Mouse (Mus musculus) hindbrain, embryonic 15.5 days (tissue): ENCODE data around the gene Ripor2. TPM values are rescaled to one million over a fixed set of nuclear protein-coding genes. Genes with fewer than 3 reads are reported as not detected.

ENCODE experiments used
- ATAC-seq: fragments of 200-750 bp; cut with Nextera tagmentation; 2 replicates; pipeline ENCODE4 v1.8.0; 2017; ENCODE audit warnings: low read depth, moderate number of reproducible peaks, moderate TSS enrichment; ENCODE audit not compliant: low FRiP score
- H3K27ac ChIP-seq: fragments of 300-500 bp; sonication (generic); replicated peaks from 2 replicates; pipeline ENCODE4 v1.5.1; 2015; ENCODE audit warnings: mild to moderate bottlenecking, inconsistent platforms
- H3K27me3 ChIP-seq: fragments of 300-500 bp; sonication (generic); 2 replicates; pipeline ENCODE4 v1.6.1; 2015; ENCODE audit warnings: control low read depth, inconsistent platforms
- H3K36me3 ChIP-seq: fragments of 300-500 bp; sonication (generic); 2 replicates; pipeline ENCODE4 v1.6.1; 2015; ENCODE audit warnings: control low read depth, inconsistent platforms
- H3K4me1 ChIP-seq: fragments of 300-500 bp; sonication (generic); replicated peaks from 2 replicates; pipeline ENCODE4 v1.6.1; 2015; ENCODE audit warnings: control low read depth, inconsistent platforms
- H3K4me2 ChIP-seq: fragments of 300-500 bp; sonication (generic); 2 replicates; pipeline ENCODE4 v1.6.1; 2015; ENCODE audit warnings: moderate library complexity, mild to moderate bottlenecking, inconsistent platforms
- H3K4me3 ChIP-seq: fragments of 300-500 bp; sonication (generic); 2 replicates; pipeline ENCODE4 v1.5.1; 2015; ENCODE audit warnings: mild to moderate bottlenecking, inconsistent platforms
- H3K9ac ChIP-seq: fragments of 300-500 bp; sonication (generic); 2 replicates; pipeline ENCODE4 v1.6.1; 2015; ENCODE audit warnings: inconsistent platforms
- H3K9me3 ChIP-seq: fragments of 300-500 bp; sonication (generic); 2 replicates; pipeline ENCODE4 v1.6.1; 2016; ENCODE audit warnings: control low read depth, inconsistent platforms
- WGBS: fragments of 180-500 bp; shearing (Covaris S2); methylation state at CpG from one replicate; pipeline ENCODE4 v1.1.7; 2015; 5-methylcytosine and 5-hydroxymethylcytosine counted together
- polyA plus RNA-seq: library from polyadenylated mRNA; unstranded; fragments of >200 nt; fragmentation: Nextera tagmentation; extraction: Ambion mirVana; gene quantifications from 2 replicates; pipeline ENCODE4 v1.2.1, GENCODE M21; 2015

The Ripor2 gene
- polyA plus RNA-seq, 1 experiment from 2014 or later: 26.0 TPM

DNA sequence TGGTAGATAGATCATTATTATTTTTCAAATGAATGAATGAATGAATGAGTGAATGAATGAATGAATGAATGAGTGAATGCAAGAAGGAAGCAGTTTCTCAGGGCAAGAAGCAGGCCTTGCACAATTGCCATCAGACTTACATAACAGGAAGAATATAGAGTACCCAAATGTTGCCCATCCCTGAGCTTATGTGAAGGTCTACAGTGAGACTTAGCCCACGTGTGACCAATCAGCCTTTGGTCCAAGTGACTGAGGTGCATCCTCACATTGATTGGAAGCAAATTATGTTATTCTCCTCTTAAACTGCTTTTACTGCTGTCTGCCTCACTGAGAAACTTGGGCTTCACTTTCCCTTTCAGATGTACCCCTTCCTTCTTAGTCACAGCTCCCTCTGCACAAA is 26.7 kb downstream of the Ripor2 start:
- 78% methylated on average over 1 of the region's 1 CpGs for WGBS
- H3K27me3 ChIP-seq: no peaks in the 10 kb centered on the region
- no peak overlapping the region for H3K4me2 ChIP-seq
- H3K36me3 ChIP-seq: no peaks in the 10 kb centered on the region
- no peak for ATAC-seq
- no peak overlapping the region for H3K27ac ChIP-seq
- no peaks in the 10 kb centered on the region for H3K9me3 ChIP-seq
- H3K9ac ChIP-seq: no peak overlapping the region
- H3K4me1 ChIP-seq: peaks cover 14% of the 10 kb centered on the region
- H3K4me3 ChIP-seq: no peak overlapping the region

DNA sequence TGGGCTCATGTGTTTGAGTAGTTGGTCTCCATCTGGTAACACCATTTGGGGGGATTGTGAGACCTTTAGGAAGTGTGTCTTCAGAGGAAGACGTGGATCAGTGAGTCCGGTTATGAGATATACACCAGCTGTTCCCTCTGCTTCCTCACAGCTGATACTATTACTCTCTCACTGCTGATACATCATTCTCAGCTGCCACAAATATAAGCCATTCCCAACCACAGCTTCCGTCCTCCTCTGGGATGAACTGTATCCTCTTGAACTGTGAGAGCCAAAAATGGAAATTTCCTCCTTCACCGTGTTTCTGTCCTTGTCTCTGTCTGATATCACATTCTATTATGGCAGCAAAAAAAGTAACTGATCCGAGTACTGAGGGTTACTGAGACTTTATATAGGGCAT is 28.9 kb downstream of the Ripor2 start:
- Histone ChIP-seq H3K36me3 (no peaks in the 10 kb centered on the region), H3K4me2 (no peak overlapping the region), H3K9ac (no peak overlapping the region), H3K4me1 (peaks cover under 1% of the 10 kb centered on the region; the same call in 1 of the 2 replicates), H3K9me3 (no peaks in the 10 kb centered on the region), H3K27ac (no peak overlapping the region), H3K4me3 (no peak overlapping the region), H3K27me3 (no peaks in the 10 kb centered on the region)
- WGBS: 77% methylated on average over 5 of the region's 5 CpGs
- ATAC-seq: no peak

GRCm38 (mm10) chr13:24613031-24613430 is 31.0 kb downstream of the Ripor2 start:
- 91% methylated on average over 6 of the region's 6 CpGs for WGBS
- Histone ChIP-seq H3K27ac (no peak overlapping the region), H3K27me3 (no peaks in the 10 kb centered on the region), H3K9ac (no peak overlapping the region), H3K4me1 (peaks cover 4% of the 10 kb centered on the region; the same call in 1 of the 2 replicates), H3K4me2 (no peak overlapping the region), H3K36me3 (no peaks in the 10 kb centered on the region), H3K4me3 (no peak overlapping the region), H3K9me3 (no peaks in the 10 kb centered on the region)
- no peak for ATAC-seq

DNA sequence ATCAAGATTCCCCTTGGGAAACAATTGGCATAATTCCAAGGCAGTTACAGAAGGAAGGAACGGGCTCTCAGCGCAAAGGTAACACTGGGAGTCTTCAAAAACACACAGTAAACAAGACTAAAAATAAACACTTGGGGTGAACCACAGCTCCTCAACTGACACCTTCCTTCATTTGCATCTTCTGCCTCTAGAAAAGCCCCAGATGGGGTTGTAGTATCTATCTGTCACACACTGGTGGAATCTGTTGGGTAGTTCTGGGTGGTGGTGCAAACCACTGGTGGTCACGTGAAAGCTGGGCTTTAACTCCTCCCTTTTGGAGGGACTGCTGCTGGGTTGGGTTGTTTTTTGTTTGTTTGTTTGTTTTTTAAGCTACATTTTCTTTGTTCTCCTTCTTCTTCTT is 31.4 kb downstream of the Ripor2 start:
- H3K27ac ChIP-seq: no peak overlapping the region
- H3K4me1 ChIP-seq: peaks cover 7% of the 10 kb centered on the region; the same call in 1 of the 2 replicates
- no peak overlapping the region for H3K4me3 ChIP-seq
- H3K27me3 ChIP-seq: no peaks in the 10 kb centered on the region
- H3K36me3 ChIP-seq: no peaks in the 10 kb centered on the region
- WGBS: 76% methylated on average over 3 of the region's 3 CpGs
- no peak overlapping the region for H3K9ac ChIP-seq
- H3K9me3 ChIP-seq: no peaks in the 10 kb centered on the region
- no peak overlapping the region for H3K4me2 ChIP-seq
- no peak for ATAC-seq

GRCm38 (mm10) chr13:24613927-24614780 is 32.2 kb downstream of the Ripor2 start:
- Histone ChIP-seq H3K4me2 (no peak overlapping the region), H3K9ac (no peak overlapping the region), H3K36me3 (no peaks in the 10 kb centered on the region), H3K27ac (no peak overlapping the region), H3K4me1 (peaks cover 8% of the 10 kb centered on the region; the same call in 1 of the 2 replicates), H3K9me3 (no peaks in the 10 kb centered on the region), H3K4me3 (no peak overlapping the region), H3K27me3 (no peaks in the 10 kb centered on the region)
- 72% methylated on average over 10 of the region's 10 CpGs for WGBS
- no peak for ATAC-seq

GRCm38 (mm10) chr13:24615921-24616565 is 34.1 kb downstream of the Ripor2 start:
- 53% methylated on average over 9 of the region's 9 CpGs for WGBS
- H3K27me3 ChIP-seq: no peaks in the 10 kb centered on the region
- peaks cover 8% of the 10 kb centered on the region; the same call in 1 of the 2 replicates for H3K4me1 ChIP-seq
- no peak overlapping the region for H3K4me3 ChIP-seq
- H3K4me2 ChIP-seq: no peak overlapping the region
- no peak overlapping the region for H3K9ac ChIP-seq
- no peak overlapping the region for H3K27ac ChIP-seq
- ATAC-seq: no peak
- H3K36me3 ChIP-seq: no peaks in the 10 kb centered on the region
- no peaks in the 10 kb centered on the region for H3K9me3 ChIP-seq

DNA sequence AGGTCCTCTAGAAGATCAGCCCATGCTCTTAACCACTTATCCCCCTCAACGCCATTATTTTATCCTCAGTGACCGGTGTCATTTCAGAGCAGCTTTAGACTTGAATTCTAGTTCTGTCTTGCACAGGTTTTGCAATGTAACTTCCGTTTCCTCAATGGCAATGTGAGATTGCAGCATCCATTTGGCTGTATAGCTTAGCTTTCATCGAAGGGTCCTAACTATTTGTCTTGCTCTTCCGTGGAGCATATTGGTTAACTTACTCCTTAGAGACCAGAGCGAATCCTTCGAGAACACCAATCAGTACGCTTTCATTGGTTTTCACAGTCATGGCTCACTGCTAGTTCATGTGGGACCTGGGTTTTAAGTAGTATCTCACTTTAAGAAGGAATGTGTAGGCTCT is 34.7 kb downstream of the Ripor2 start:
- Histone ChIP-seq H3K27me3 (no peaks in the 10 kb centered on the region), H3K9me3 (no peaks in the 10 kb centered on the region), H3K4me2 (no peak overlapping the region), H3K9ac (no peak overlapping the region), H3K4me3 (no peak overlapping the region), H3K4me1 (peaks cover 8% of the 10 kb centered on the region; the same call in 1 of the 2 replicates), H3K27ac (no peak overlapping the region), H3K36me3 (no peaks in the 10 kb centered on the region)
- 89% methylated on average over 8 of the region's 8 CpGs for WGBS
- no peak for ATAC-seq

DNA sequence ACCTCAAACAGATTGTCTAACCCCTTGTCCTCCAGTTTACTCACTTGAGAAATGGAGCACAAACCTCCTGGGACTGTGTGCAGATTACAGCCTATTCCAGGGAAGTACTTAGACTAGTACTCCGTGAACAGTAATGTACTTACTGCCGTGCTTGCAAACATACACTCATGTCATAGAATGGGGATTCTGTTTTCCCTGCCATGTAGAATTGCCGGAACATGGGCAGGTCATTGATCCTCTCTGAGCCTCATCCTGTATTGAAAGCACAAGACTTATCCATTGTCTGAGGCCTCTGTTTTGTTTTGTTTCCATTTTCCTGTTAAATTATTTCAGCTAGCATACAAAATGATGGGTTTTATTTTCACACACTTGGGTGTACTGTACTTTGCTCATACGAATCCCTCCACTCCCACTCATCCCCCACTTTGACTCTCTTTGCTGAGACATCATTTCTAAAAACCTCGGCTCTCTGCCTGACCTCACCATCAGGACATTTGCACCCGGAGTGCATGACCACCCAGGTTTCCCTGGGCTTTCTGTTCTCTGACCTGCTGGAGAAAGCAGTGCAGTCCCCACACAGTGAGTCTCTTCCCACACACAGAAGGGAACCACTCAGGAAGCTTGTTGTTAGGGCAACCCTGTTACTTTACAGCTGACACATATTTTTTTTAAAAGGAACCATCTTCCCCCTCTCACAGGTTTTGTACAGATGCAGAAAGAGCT is 35.2 kb downstream of the Ripor2 start:
- Histone ChIP-seq H3K27me3 (no peaks in the 10 kb centered on the region), H3K36me3 (no peaks in the 10 kb centered on the region), H3K9ac (no peak overlapping the region), H3K4me1 (peaks cover 8% of the 10 kb centered on the region; the same call in 1 of the 2 replicates), H3K27ac (no peak overlapping the region), H3K4me2 (no peak overlapping the region), H3K4me3 (no peak overlapping the region), H3K9me3 (no peaks in the 10 kb centered on the region)
- no peak for ATAC-seq
- WGBS: 44% methylated on average over 6 of the region's 6 CpGs

GRCm38 (mm10) chr13:24617799-24618130 is 35.8 kb downstream of the Ripor2 start:
- Histone ChIP-seq H3K4me2 (no peak overlapping the region), H3K4me3 (no peak overlapping the region), H3K9me3 (no peaks in the 10 kb centered on the region), H3K36me3 (no peaks in the 10 kb centered on the region), H3K9ac (no peak overlapping the region), H3K27me3 (no peaks in the 10 kb centered on the region), H3K27ac (no peak overlapping the region), H3K4me1 (peaks cover 8% of the 10 kb centered on the region; the same call in 1 of the 2 replicates)
- ATAC-seq: no peak
- WGBS: 74% methylated on average over 2 of the region's 2 CpGs

GRCm38 (mm10) chr13:24619711-24620110 is 37.7 kb downstream of the Ripor2 start:
- Histone ChIP-seq H3K4me2 (no peak overlapping the region), H3K27me3 (no peaks in the 10 kb centered on the region), H3K9ac (no peak overlapping the region), H3K4me1 (peaks cover 10% of the 10 kb centered on the region), H3K27ac (no peak overlapping the region), H3K9me3 (no peaks in the 10 kb centered on the region), H3K4me3 (no peak overlapping the region), H3K36me3 (no peaks in the 10 kb centered on the region)
- no peak for ATAC-seq
- 83% methylated on average over 1 of the region's 1 CpGs for WGBS

- Histone ChIP-seq H3K4me3 (no peak overlapping the region), H3K9me3 (no peaks in the 10 kb centered on the region), H3K36me3 (no peaks in the 10 kb centered on the region), H3K27me3 (no peaks in the 10 kb centered on the region), H3K4me2 (no peak overlapping the region), H3K27ac (no peak overlapping the region), H3K4me1 (peaks cover 16% of the 10 kb centered on the region), H3K9ac (no peak overlapping the region)
- ATAC-seq: 0 out of 2 replicates have a peak, but pooled peaks have one; percentile 55
- WGBS: 22% methylated on average over 6 of the region's 6 CpGs
Observed at GRCm38 (mm10) chr13:24620439-24620838, 38.5 kb downstream of the Ripor2 start.

- no peaks in the 10 kb centered on the region for H3K36me3 ChIP-seq
- H3K9me3 ChIP-seq: no peaks in the 10 kb centered on the region
- WGBS: 86% methylated on average over 4 of the region's 4 CpGs
- H3K4me2 ChIP-seq: no peak overlapping the region
- H3K4me3 ChIP-seq: no peak overlapping the region
- H3K4me1 ChIP-seq: peaks cover 13% of the 10 kb centered on the region
- H3K27ac ChIP-seq: no peak overlapping the region
- no peak for ATAC-seq
- H3K27me3 ChIP-seq: no peaks in the 10 kb centered on the region
- no peak overlapping the region for H3K9ac ChIP-seq
Observed at GRCm38 (mm10) chr13:24623631-24624030, 41.6 kb downstream of the Ripor2 start.
